Mouse (Mus musculus) midbrain, embryonic 16.5 days (tissue): ENCODE measurements at regions not wholly inside any gene's neighbourhood (a gene's known extent, or its start where the extent isn't known, plus 50 kb on each side); places are given as distances from the start of the nearest gene placed in this dataset.

Source experiments
- ATAC-seq: fragments of 200-750 bp; cut with Nextera tagmentation; 2 replicates; pipeline ENCODE4 v1.8.0; 2017; ENCODE audit warnings: moderate TSS enrichment
- H3K27ac ChIP-seq: fragments of 300-500 bp; sonication (generic); 2 replicates; pipeline ENCODE4 v1.5.1; 2014; ENCODE audit warnings: mild to moderate bottlenecking, low read length, mixed read lengths
- H3K27me3 ChIP-seq: fragments of 300-500 bp; sonication (generic); 2 replicates; pipeline ENCODE4 v1.6.1; 2014; ENCODE audit warnings: low read depth, low read length, mixed read lengths; ENCODE audit not compliant: control insufficient read depth, insufficient read depth
- H3K36me3 ChIP-seq: fragments of 300-500 bp; sonication (generic); 2 replicates; pipeline ENCODE4 v1.6.1; 2014; ENCODE audit warnings: mild to moderate bottlenecking, low read length, moderate library complexity, mixed read lengths; ENCODE audit not compliant: control insufficient read depth, insufficient read depth
- H3K4me1 ChIP-seq: fragments of 300-500 bp; sonication (generic); 2 replicates; pipeline ENCODE4 v1.6.1; 2014; ENCODE audit warnings: mild to moderate bottlenecking, low read length, mixed read lengths; ENCODE audit not compliant: control insufficient read depth, insufficient read depth
- H3K4me2 ChIP-seq: fragments of 300-500 bp; sonication (generic); 2 replicates; pipeline ENCODE4 v1.6.1; 2014; ENCODE audit warnings: mild to moderate bottlenecking, low read length, mixed read lengths
- H3K4me3 ChIP-seq: fragments of 300-500 bp; sonication (generic); 2 replicates; pipeline ENCODE4 v1.5.1; 2014; ENCODE audit warnings: low read depth, mild to moderate bottlenecking, low read length, moderate library complexity, mixed read lengths
- H3K9ac ChIP-seq: fragments of 300-500 bp; sonication (generic); 2 replicates; pipeline ENCODE4 v1.6.1; 2014; ENCODE audit warnings: low read depth, low read length, mixed read lengths
- H3K9me3 ChIP-seq: fragments of 300-500 bp; sonication (generic); replicated peaks from 2 replicates; pipeline ENCODE4 v1.6.1; 2014; ENCODE audit warnings: mild to moderate bottlenecking, low read length, mixed read lengths; ENCODE audit not compliant: control insufficient read depth, poor library complexity, severe bottlenecking
- whole genome bisulfite sequencing: fragments of 180-500 bp; shearing (Covaris S2); extraction: QIAGEN DNeasy Blood & Tissue Kit; methylation state at CpG from one replicate; pipeline ENCODE4 v1.1.7; 2014; 5-methylcytosine and 5-hydroxymethylcytosine counted together

DNA sequence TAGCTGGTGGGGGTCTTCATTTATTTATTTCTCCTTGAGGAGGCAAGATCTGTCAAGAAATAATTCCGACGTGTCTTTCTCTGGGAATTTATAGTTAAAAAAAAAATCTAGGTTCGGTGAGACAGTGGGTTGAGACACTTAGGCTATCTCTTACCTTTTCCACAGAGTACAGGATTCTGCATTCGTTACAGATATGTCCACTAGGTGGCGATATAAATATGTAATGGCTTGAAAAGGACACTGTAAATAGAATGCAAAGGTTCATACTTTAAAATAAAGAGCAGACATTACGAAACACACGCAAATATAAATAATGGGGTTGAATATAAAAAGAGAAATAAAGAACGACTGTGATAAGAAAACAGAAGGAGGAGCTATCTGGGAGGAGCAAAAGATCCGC, 517.5 kb downstream of the Cps1 start:
- 17% methylated on average over 9 of the region's 9 CpGs for WGBS
- peak; percentile 83; the same call in 1 of the 2 replicates for ATAC-seq
- Histone ChIP-seq H3K27ac (no peak overlapping the region), H3K4me2 (no peak overlapping the region), H3K27me3 (no peaks in the 10 kb centered on the region), H3K9me3 (no peaks in the 10 kb centered on the region), H3K4me1 (no peaks in the 10 kb centered on the region), H3K4me3 (no peak overlapping the region), H3K9ac (no peak overlapping the region), H3K36me3 (no peaks in the 10 kb centered on the region)

DNA sequence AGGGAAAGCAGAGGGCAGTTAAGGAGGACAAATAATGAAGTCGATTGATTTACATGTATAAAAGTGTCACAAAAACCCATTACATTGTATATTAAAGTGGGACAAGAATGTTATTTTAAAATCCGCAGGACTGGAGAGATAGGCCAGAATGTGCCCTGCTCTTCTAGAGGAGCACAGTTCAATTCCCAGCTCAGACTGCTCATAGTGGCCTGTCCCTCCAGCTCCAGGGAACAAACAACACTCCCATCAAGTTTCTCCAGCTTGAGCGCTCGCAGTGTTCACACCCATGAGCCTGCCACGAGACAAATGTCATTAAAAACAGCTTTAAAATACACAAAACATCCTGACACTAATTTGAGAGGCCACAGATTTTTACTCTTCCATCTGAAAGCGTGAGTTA, 517.9 kb downstream of the Cps1 start:
- ATAC-seq, result 0 out of 2 replicates have a peak, but pooled peaks have one; percentile 36
- Histone ChIP-seq H3K4me2 (no peak overlapping the region), H3K9me3 (no peaks in the 10 kb centered on the region), H3K27me3 (no peaks in the 10 kb centered on the region), H3K9ac (no peak overlapping the region), H3K4me3 (no peak overlapping the region), H3K4me1 (no peaks in the 10 kb centered on the region), H3K36me3 (no peaks in the 10 kb centered on the region), H3K27ac (no peak overlapping the region)
- whole genome bisulfite sequencing, result 47% methylated on average over 6 of the region's 6 CpGs

- WGBS, result 44% methylated on average over 4 of the region's 4 CpGs
- H3K4me1 ChIP-seq, result no peaks in the 10 kb centered on the region
- no peaks in the 10 kb centered on the region for H3K27me3 ChIP-seq
- no peak overlapping the region for H3K4me2 ChIP-seq
- H3K9ac ChIP-seq, result no peak overlapping the region
- no peaks in the 10 kb centered on the region for H3K9me3 ChIP-seq
- H3K36me3 ChIP-seq, result no peaks in the 10 kb centered on the region
- H3K4me3 ChIP-seq, result no peak overlapping the region
- H3K27ac ChIP-seq, result no peak overlapping the region
- ATAC-seq, result no peak
Observed at GRCm38 (mm10) chr1:67643627-67644026, 520.8 kb downstream of the Cps1 start.
